Mouse (Mus musculus) embryo, embryonic 10.5 days (tissue): ENCODE data around the gene Camp.
"Not testable (repeated sequence)": the region's sequence is repeated elsewhere in the genome, so short reads cannot be mapped to it uniquely, and the experiment has no call there.

Experiments
- DNase-seq: peaks from one replicate; pipeline ENCODE4 v3.0.0-alpha.2; 2015; ENCODE audit warnings: low spot score

Camp gene

GRCm38 (mm10) chr9:109850099-109850498 is 682 bp upstream of the Camp start:
- no peak for DNase-seq

- no peak for DNase-seq
Measured at GRCm38 (mm10) chr9:109833088-109833412, 16.4 kb downstream of the Camp start.

- DNase-seq, result peak; percentile 94
Measured at GRCm38 (mm10) chr9:109832391-109833087, 16.9 kb downstream of the Camp start, which contains the start of gene Nme6. Nme6 (plus strand) TSS chr9:109832749.

- no peak for DNase-seq
Measured at GRCm38 (mm10) chr9:109826181-109826580, 23.2 kb downstream of the Camp start.

GRCm38 (mm10) chr9:109825739-109826138 is 23.7 kb downstream of the Camp start:
- no peak for DNase-seq

- no peak for DNase-seq
Measured at GRCm38 (mm10) chr9:109816341-109816740, 33.1 kb downstream of the Camp start.

GRCm38 (mm10) chr9:109813424-109813823 is 36.0 kb downstream of the Camp start:
- peak; percentile 9 for DNase-seq

- no peak for DNase-seq
Measured at GRCm38 (mm10) chr9:109811980-109812379, 37.4 kb downstream of the Camp start, which contains the start of gene Spink8. Spink8 (plus strand) TSS chr9:109812280.

GRCm38 (mm10) chr9:109807898-109808297 is 41.5 kb downstream of the Camp start:
- no peak for DNase-seq

- no peak for DNase-seq
Measured at GRCm38 (mm10) chr9:109806695-109807293, 42.6 kb downstream of the Camp start.

GRCm38 (mm10) chr9:109806260-109806659 is 43.2 kb downstream of the Camp start:
- no peak for DNase-seq

- not testable (repeated sequence) for DNase-seq
Measured at GRCm38 (mm10) chr9:109805596-109805995, 43.8 kb downstream of the Camp start.

- DNase-seq, result peak; percentile 53
Measured at GRCm38 (mm10) chr9:109798051-109798450, 51.4 kb downstream of the Camp start.
